Mouse (Mus musculus) cerebellum, postnatal 25 days (tissue): ENCODE data around the gene Trim9.

Experiments used
- DNase-seq, 2 experiments: peaks; one replicate each; pipeline ENCODE4 v3.0.0; 2021; ENCODE audit warnings: mixed read lengths in 2 of 2

The Trim9 gene

GRCm38 (mm10) chr12:70208214-70208613, 139.2 kb downstream of the Trim9 start:
- DNase-seq: no peak

DNA sequence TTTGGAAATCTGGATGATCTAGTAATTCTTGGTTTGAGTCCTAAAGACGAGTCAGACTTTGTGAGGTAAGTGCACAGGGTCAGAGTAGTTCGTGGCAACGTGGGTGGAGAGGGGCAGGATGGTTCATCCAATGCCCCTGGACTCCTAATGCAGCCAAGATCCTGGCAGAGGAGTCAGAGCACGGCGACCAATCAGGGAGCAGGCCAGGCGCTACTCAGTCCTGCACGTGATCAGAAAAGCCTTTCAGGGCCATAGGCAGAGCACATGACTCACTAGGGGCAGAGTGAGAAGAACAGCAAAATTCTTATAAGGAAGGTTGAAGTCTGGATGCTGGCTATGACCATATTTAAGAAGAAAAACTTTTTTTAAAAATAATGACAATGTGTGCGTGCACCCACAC, 143.0 kb downstream of the Trim9 start:
- no peak for DNase-seq

DNA sequence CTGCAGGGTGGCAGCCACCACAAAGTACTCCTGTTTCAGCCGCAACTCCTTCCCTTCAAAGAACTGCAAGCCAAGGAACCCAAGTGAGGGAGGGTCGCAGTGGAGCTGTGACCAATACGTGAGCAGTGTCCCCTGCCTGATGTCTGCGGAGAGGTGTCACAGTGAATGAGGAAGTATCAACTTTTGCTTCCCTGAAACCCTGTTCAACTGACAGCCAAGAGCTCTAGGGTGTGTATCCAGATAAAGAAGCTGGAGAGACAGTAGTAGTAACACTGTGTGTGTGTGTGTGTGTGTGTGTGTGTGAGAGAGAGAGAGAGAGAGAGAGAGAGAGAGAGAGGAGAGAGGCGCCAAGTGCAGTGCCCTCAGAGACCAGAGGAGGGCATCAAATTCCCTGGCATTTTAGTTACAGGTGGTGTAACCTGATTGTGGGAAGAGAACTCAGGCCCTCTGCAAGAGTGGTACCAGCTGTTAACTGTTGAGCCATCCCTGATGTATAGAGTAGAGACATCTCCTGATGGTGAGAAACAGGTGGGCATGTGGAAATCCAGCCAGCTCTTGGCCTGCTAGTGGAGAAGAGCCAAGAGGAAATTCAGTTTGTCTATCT, 145.4 kb downstream of the Trim9 start:
- DNase-seq: no peak

DNA sequence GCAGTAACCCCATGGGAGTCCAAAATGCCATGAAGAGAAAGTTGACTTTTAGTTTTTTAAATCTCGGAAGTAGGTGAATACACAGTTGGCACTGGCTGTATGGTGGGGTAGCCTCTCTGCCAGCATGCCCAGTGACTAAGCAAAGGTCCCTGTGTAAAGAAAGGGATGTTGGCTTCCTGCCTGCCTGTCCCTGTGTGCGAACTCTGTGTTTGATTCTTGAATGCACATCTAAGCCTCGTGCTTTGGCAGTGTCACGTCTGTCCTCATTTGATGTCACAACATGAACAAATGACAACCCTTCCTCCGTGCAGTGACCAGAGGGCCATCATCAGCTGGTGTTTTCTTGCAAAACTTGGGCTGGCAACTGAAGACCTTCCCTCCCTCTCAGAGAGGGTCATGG, 151.1 kb downstream of the Trim9 start:
- DNase-seq: no peak

- DNase-seq: no peak
Measured at GRCm38 (mm10) chr12:70195426-70195825, 152.0 kb downstream of the Trim9 start.
